Mouse (Mus musculus) testis, adult 2 months (tissue): ENCODE measurements around the gene Gm10964.
"Not testable (repeated sequence)": the region's sequence is repeated elsewhere in the genome, so short reads cannot be mapped to it uniquely, and the experiment has no call there.

Experiments
- CTCF ChIP-seq: fragments of 200-500 bp; IDR thresholded peaks from 2 replicates; pipeline ENCODE4 v1.5.1; 2012; ENCODE audit warnings: low read depth, mild to moderate bottlenecking, inconsistent platforms, low read length, moderate library complexity; ENCODE audit not compliant: control insufficient read depth, insufficient read depth, insufficient replicate concordance
- POLR2A ChIP-seq: fragments of 200-500 bp; IDR thresholded peaks from 2 replicates; pipeline ENCODE4 v1.6.1; 2012; ENCODE audit warnings: low read depth, mild to moderate bottlenecking, inconsistent platforms, low read length, moderate library complexity; ENCODE audit not compliant: control insufficient read depth

DNA sequence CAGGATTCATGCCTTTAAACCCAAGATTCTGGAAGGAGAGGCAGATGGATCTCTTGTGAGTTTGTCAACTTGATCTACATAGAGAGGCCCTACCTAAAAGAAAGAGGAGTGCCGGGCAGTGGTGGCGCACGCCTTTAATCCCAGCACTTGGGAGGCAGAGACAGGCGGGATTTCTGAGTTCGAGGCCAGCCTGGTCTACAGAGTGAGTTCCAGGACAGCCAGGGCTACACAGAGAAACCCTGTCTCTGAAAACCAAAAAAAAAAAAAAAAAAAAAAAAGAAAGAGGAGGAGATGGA, 52.9 kb downstream of the Gm10964 start:
- not testable (repeated sequence) for TF ChIP-seq CTCF, POLR2A
